Mouse (Mus musculus) lung, adult 2 months (tissue): ENCODE measurements around the gene Rnf115.

Experiments used
- CTCF ChIP-seq: fragments of 200-500 bp; IDR thresholded peaks from 2 replicates; pipeline ENCODE4 v1.5.1; 2011; ENCODE audit warnings: mild to moderate bottlenecking, low read length, control low read depth; ENCODE audit not compliant: insufficient read depth
- POLR2A ChIP-seq: fragments of 200-500 bp; IDR thresholded peaks from 2 replicates; pipeline ENCODE4 v1.6.1; 2011; ENCODE audit warnings: low read depth, mild to moderate bottlenecking, control low read depth, low read length, borderline replicate concordance; ENCODE audit errors: extremely low read depth

DNA sequence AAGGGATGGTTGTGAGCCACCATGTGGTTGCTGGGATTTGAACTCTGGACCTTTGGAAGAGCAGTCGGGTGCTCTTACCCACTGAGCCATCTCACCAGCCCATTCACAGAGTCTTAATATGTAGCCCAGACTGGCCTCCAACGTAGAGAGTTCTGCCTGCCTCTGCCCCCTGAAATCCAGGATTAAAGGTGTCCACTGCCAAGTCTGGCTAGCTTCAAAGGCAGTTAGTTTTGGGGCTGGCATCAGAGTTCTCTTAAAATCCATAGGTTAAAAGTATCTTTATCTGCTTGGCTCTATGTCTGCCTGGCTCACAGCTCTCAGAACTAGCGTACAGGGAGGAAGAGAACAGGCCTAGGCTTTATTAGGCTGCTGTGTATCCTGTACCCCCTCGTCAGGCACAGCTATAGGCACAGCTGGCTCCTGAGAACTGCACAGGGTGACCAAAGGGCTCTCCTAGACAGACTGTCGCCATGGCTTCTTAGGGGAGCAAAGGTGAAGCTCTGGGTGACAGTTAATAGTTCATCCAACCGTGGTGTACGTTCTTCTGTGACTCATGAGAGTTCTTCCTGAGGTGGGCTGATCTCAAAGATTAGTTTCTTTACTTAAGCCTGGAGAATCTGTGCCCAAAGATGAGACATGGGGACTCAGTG is 111.7 kb downstream of the Rnf115 start:
- TF ChIP-seq CTCF (no peak), POLR2A (no peak)
